Mouse (Mus musculus) spleen, adult 2 months (tissue): ENCODE data around the gene Atf7ip.

Experiments
- CTCF ChIP-seq: fragments of 200-500 bp; IDR thresholded peaks from 2 replicates; pipeline ENCODE4 v1.5.1; 2011; ENCODE audit warnings: mild to moderate bottlenecking, inconsistent platforms; ENCODE audit not compliant: insufficient read depth, insufficient read length, insufficient replicate concordance; ENCODE audit errors: extremely low read depth
- POLR2A ChIP-seq: fragments of 200-500 bp; IDR thresholded peaks from 2 replicates; pipeline ENCODE4 v1.6.1; 2011; ENCODE audit warnings: low read depth, low read length, inconsistent platforms

GRCm38 (mm10) chr6:136469807-136470206 lies 36.2 kb upstream of the Atf7ip start:
- TF ChIP-seq CTCF = no peak
- TF ChIP-seq POLR2A = no peak
